Mouse (Mus musculus) stomach, postnatal 0 days (tissue): ENCODE results near the gene Atp4a. TPM values are rescaled to one million over a fixed set of nuclear protein-coding genes. Genes with fewer than 3 reads are reported as not detected.
"Not testable (repeated sequence)": the region's sequence is repeated elsewhere in the genome, so short reads cannot be mapped to it uniquely, and the experiment has no call there.

Experiments used
- ATAC-seq: fragments of 200-750 bp; cut with Nextera tagmentation; 2 replicates; pipeline ENCODE4 v1.8.0; 2017; ENCODE audit not compliant: low FRiP score, low TSS enrichment
- DNase-seq: peaks from one replicate; pipeline ENCODE4 v3.0.0-alpha.2; 2016; ENCODE audit warnings: low spot score
- H3K27ac ChIP-seq: fragments of 300-500 bp; sonication (generic); replicated peaks from 2 replicates; pipeline ENCODE4 v1.5.1; 2014; ENCODE audit warnings: mild to moderate bottlenecking, control low read depth
- H3K27me3 ChIP-seq: fragments of 300-500 bp; sonication (generic); 2 replicates; pipeline ENCODE4 v1.6.1; 2014; ENCODE audit warnings: low read length; ENCODE audit not compliant: control insufficient read depth, insufficient read depth
- H3K36me3 ChIP-seq: fragments of 300-500 bp; sonication (generic); 2 replicates; pipeline ENCODE4 v1.6.1; 2014; ENCODE audit warnings: low read length, mixed read lengths; ENCODE audit not compliant: control insufficient read depth, insufficient read depth
- H3K4me1 ChIP-seq: fragments of 300-500 bp; sonication (generic); replicated peaks from 2 replicates; pipeline ENCODE4 v1.6.1; 2014; ENCODE audit warnings: antibody characterized with exemption; ENCODE audit not compliant: control insufficient read depth, insufficient read depth
- H3K4me2 ChIP-seq: fragments of 300-500 bp; sonication (generic); replicated peaks from 2 replicates; pipeline ENCODE4 v1.6.1; 2014; ENCODE audit warnings: low read depth, mild to moderate bottlenecking, control low read depth, moderate library complexity
- H3K4me3 ChIP-seq: fragments of 300-500 bp; sonication (generic); 2 replicates; pipeline ENCODE4 v1.5.1; 2014; ENCODE audit warnings: low read depth, low read length, control low read depth
- H3K9ac ChIP-seq: fragments of 300-500 bp; sonication (generic); 2 replicates; pipeline ENCODE4 v1.6.1; 2014; ENCODE audit warnings: mild to moderate bottlenecking, low read length, control low read depth, mixed read lengths
- H3K9me3 ChIP-seq: fragments of 300-500 bp; sonication (generic); 2 replicates; pipeline ENCODE4 v1.6.1; 2016; ENCODE audit warnings: low read length; ENCODE audit not compliant: control insufficient read depth
- CTCF ChIP-seq: IDR thresholded peaks from 2 replicates; pipeline ENCODE4 v1.5.1; 2016; ENCODE audit warnings: antibody characterized with exemption, low read depth, mild to moderate bottlenecking, moderate library complexity
- EP300 ChIP-seq: optimal IDR thresholded peaks from 2 replicates; pipeline ENCODE3; 2016; ENCODE audit warnings: antibody characterized with exemption
- WGBS: fragments of 180-500 bp; shearing (Covaris S2); extraction: QIAGEN DNeasy Blood & Tissue Kit; methylation state at CpG from one replicate; pipeline ENCODE4 v1.1.7; 2014; 5-methylcytosine and 5-hydroxymethylcytosine counted together
- polyA plus RNA-seq: library from polyadenylated mRNA; unstranded; fragments of >200 nt; fragmentation: Nextera tagmentation; extraction: Ambion mirVana; gene quantifications from 2 replicates; pipeline ENCODE4 v1.2.1, GENCODE M21; 2015

The Atp4a gene
- polyA plus RNA-seq, 1 experiment from 2014 or later, result 601 TPM

DNA sequence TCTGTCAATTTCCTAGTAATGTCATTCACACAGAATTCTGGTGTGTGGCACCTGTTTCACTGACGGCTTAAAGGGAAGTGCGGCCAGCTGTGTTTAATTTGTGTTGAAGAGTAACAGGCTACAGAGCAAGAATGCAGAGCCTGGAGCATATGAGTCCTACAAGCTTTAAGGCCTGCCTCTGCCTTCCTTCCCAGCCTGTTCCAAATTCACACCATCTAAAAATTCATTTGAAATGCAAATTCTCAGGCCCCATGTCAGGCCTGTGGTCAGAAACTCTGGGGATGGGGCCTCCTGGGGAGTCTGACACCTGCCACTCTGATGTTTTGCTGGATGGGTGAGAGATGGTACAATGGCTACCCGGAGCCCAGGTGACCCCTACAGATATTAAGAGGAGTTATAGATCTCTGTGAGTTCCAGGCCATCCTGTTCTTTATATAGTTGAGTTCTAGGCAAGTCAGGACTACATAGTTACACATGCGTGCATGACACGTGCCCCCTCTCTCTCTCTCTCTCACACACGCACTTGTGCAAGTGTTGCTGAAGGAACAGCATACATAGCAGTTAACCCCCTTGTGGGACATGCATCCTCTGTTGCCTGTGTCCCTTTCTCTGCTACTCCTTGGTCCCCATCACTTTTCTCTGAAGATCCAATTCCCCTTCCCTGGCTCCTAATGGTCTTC lies 11.4 kb downstream of the Atp4a start:
- no peaks in the 10 kb centered on the region for H3K36me3 ChIP-seq
- no peak for TF ChIP-seq CTCF
- no peak for TF ChIP-seq EP300
- H3K4me3 ChIP-seq, result no peak overlapping the region
- no peak overlapping the region for H3K27ac ChIP-seq
- ATAC-seq, result no peak
- no peak overlapping the region for H3K9ac ChIP-seq
- H3K9me3 ChIP-seq, result no peaks in the 10 kb centered on the region
- DNase-seq, result no peak
- no peaks in the 10 kb centered on the region for H3K27me3 ChIP-seq
- WGBS, result 52% methylated on average over 6 of the region's 6 CpGs
- H3K4me1 ChIP-seq, result no peaks in the 10 kb centered on the region; the same call in 1 of the 2 replicates
- no peak overlapping the region for H3K4me2 ChIP-seq

DNA sequence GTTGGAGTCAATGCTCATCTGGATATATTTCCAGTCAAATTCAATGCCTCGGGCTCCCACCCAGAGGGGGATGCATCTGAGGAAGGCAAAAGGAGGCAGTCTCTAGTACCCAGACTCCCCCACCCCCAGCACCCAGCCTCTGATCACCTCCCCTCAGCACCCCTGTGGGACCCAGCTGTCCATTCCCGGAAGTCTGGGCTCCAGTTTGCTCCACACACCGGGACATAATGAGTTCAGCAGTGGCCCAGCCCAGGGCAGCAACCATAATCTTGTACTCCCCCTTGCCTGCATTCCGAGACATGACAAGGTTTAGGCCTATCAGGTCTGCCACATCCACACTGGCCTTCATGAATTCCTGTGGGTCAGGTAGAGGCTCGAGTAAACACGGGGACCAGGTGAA lies 16.2 kb downstream of the Atp4a start:
- Histone ChIP-seq H3K4me1 (no peaks in the 10 kb centered on the region; the same call in 1 of the 2 replicates), H3K4me3 (peak overlapping the region; percentile 74; the same call in 1 of the 2 replicates), H3K36me3 (no peaks in the 10 kb centered on the region), H3K27ac (0 out of 2 replicates have a peak overlapping the region, but pooled peaks have one; percentile 8), H3K9ac (peak overlapping the region; percentile 80), H3K4me2 (peak overlapping the region; percentile 85), H3K27me3 (no peaks in the 10 kb centered on the region), H3K9me3 (no peaks in the 10 kb centered on the region)
- 60% methylated on average over 6 of the region's 6 CpGs for WGBS
- ATAC-seq (peak; percentile 11; the same call in 1 of the 2 replicates), DNase-seq (peak; percentile 41)
- TF ChIP-seq CTCF, result no peak
- no peak for TF ChIP-seq EP300

DNA sequence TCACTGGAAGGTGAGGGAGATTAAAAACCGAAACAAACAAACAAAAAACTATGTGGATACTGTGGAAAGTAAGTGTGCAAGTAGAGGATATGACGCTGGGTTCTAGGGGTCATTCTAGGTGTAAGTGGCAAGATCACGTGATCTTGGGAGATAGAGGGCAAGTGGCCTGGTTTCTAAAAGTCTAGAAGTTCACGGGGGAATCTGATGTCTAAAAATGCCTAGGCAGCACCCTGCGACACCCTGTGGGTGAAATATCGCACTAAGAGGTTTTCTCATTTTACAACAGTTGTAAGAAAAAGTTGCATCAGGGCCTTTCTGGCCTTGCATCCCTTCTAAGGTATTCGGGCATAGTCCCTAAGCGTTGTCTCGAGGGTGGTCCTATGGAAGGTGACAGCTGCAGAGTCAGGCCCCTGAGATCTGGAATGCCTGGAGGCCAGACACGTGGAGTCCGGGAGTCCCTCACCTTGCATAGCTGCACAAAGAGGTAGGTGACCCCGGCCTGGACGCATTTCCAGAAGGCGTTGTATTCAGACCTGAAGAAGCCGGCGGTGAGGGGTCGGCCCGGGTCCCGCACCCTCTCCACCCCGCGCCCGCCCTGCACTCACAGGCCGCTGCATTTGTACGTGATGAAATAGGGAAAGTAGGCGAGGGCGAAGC lies 16.9 kb downstream of the Atp4a start:
- Histone ChIP-seq H3K4me3 (peak overlapping the region; percentile 74), H3K9me3 (no peaks in the 10 kb centered on the region), H3K4me2 (peak overlapping the region; percentile 85), H3K9ac (peak overlapping the region; percentile 80), H3K36me3 (no peaks in the 10 kb centered on the region), H3K27me3 (no peaks in the 10 kb centered on the region), H3K27ac (peak overlapping the region; percentile 85), H3K4me1 (no peaks in the 10 kb centered on the region; the same call in 1 of the 2 replicates)
- TF ChIP-seq CTCF, result peak; percentile 43
- TF ChIP-seq EP300, result no peak
- ATAC-seq, result peak; percentile 24
- 6% methylated on average over 25 of the region's 26 CpGs for WGBS
- no peak for DNase-seq

DNA sequence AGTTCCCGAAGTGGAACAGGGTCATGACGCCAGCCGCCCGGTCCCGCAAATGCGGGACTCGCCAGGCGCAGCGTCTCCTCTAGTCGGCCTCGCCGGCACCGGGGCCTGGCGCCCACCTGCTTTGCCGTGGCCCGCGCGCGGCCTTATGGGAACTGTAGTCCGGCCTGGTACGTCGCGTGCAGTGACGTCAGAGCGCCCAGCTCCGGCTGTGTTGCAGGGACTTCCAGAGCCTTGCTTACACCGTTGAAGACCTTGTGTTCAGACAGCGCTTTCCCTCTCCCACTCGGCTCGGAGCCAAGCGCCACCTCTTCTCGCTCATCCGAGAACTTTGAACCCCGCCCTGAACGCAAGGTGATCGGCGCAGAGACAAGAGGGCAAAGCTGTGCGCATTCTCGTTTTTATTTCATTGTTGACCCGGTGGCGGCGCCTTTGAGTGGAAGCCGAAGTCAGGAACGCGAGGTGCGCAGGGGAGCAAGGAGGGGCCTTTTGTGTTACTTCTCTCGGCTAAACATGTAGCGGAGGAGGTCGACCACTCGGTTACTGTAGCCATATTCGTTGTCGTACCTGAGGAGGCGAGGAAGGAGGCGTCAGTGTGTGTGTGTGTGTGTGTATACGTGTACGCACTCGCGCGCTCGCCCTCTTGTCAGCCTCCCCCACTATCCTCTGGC lies 17.5 kb downstream of the Atp4a start, which contains the start of gene Tmem147:
TSS of gene Tmem147 (minus strand) at position 145 of the 668 bp plus-strand sequence.
- no peaks in the 10 kb centered on the region; the same call in 1 of the 2 replicates for H3K4me1 ChIP-seq
- H3K4me3 ChIP-seq, result peak within 1 kb of the TSS; percentile 74
- peak; percentile 57 for TF ChIP-seq CTCF
- TF ChIP-seq EP300, result no peak
- H3K9me3 ChIP-seq, result no peaks in the 10 kb centered on the region
- H3K27me3 ChIP-seq, result no peaks in the 10 kb centered on the region
- peak within 1 kb of the TSS; percentile 80 for H3K9ac ChIP-seq
- peak within 1 kb of the TSS; percentile 85 for H3K4me2 ChIP-seq
- 0% methylated on average over 60 of the region's 60 CpGs for WGBS
- ATAC-seq (peak; percentile 93), DNase-seq (peak; percentile 95)
- H3K36me3 ChIP-seq, result no peaks in the 10 kb centered on the region
- peak within 1 kb of the TSS; percentile 85 for H3K27ac ChIP-seq

DNA sequence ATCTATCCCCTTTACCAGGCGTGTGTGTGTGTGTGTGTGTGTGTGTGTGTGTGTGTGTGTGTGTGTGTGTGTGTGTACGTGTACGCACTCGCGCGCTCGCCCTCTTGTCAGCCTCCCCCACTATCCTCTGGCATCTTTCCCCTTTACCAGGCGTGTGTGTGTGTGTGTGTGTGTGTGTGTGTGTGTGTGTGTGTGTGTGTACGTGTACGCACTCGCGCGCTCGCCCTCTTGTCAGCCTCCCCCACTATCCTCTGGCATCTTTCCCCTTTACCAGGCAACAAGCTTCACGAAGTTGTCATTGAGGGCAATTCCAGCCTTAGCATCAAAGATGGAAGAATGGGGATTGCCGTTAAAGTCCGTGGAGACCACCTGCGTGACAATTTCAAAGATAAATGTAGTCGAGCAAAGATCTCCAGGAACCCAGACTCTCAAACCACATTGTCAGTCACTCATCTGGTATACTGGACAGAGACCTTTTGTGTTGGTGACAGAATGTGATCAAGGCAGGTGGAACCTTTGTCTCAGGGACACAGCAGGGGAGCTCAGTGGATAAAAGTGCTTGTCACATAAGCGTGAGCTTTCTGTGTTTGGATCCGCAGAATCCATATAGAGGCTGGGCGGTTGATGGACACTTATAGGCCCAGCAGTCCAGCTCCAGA lies 18.2 kb downstream of the Atp4a start:
- Histone ChIP-seq H3K4me3 (peak overlapping the region; percentile 74), H3K9ac (peak overlapping the region; percentile 80), H3K4me2 (peak overlapping the region; percentile 85), H3K27ac (peak overlapping the region; percentile 85)
- ATAC-seq, H3K4me1 ChIP-seq, H3K9me3 ChIP-seq, DNase-seq, H3K36me3 ChIP-seq, H3K27me3 ChIP-seq: not testable (repeated sequence)
- WGBS, result 19% methylated on average over 14 of the region's 22 CpGs
